Mouse (Mus musculus) cortical plate, adult 2 months (tissue): ENCODE results near the gene Meis1.

Experiments
- CTCF ChIP-seq: fragments of 200-500 bp; IDR thresholded peaks from 2 replicates; pipeline ENCODE4 v1.5.1; 2011; ENCODE audit warnings: mild to moderate bottlenecking, control low read depth, low read length; ENCODE audit not compliant: insufficient read depth; ENCODE audit errors: extremely low read depth
- POLR2A ChIP-seq: fragments of 200-500 bp; IDR thresholded peaks from 2 replicates; pipeline ENCODE4 v1.6.1; 2011; ENCODE audit warnings: mild to moderate bottlenecking, low read length, control low read depth; ENCODE audit not compliant: insufficient read depth; ENCODE audit errors: extremely low read depth

- TF ChIP-seq POLR2A (no peak), CTCF (no peak)
Observed at GRCm38 (mm10) chr11:19007068-19007467, 11.7 kb downstream of the Meis1 start.
